Mouse (Mus musculus) lung, adult 2 months (tissue): ENCODE measurements around the gene Dcun1d4. TPM values are rescaled to one million over a fixed set of nuclear protein-coding genes. Genes with fewer than 3 reads are reported as not detected.
A peak's percentile ranks its signal among the peaks of the same experiment; 100 is the strongest.

Source experiments
- DNase-seq: peaks from one replicate; pipeline ENCODE4 v3.0.0; 2022
- H3K4me1 ChIP-seq: fragments of 200-500 bp; 2 replicates; pipeline ENCODE4 v1.6.1; 2011; ENCODE audit warnings: low read length; ENCODE audit not compliant: control insufficient read depth, insufficient read depth
- H3K4me3 ChIP-seq: fragments of 200-500 bp; replicated peaks from 2 replicates; pipeline ENCODE3; 2011; ENCODE audit warnings: low read depth, mild to moderate bottlenecking, control low read depth, low read length; ENCODE audit errors: extremely low read depth
- CTCF ChIP-seq: fragments of 200-500 bp; IDR thresholded peaks from 2 replicates; pipeline ENCODE4 v1.5.1; 2011; ENCODE audit warnings: mild to moderate bottlenecking, low read length, control low read depth; ENCODE audit not compliant: insufficient read depth
- POLR2A ChIP-seq: fragments of 200-500 bp; IDR thresholded peaks from 2 replicates; pipeline ENCODE4 v1.6.1; 2011; ENCODE audit warnings: low read depth, mild to moderate bottlenecking, control low read depth, low read length, borderline replicate concordance; ENCODE audit errors: extremely low read depth
- WGBS: fragments of 180-500 bp; shearing (Covaris S2); methylation state at CpG from one replicate; pipeline ENCODE4 v1.1.7; 2018; 5-methylcytosine and 5-hydroxymethylcytosine counted together
- polyA plus RNA-seq: library from polyadenylated mRNA; depleted of rRNA; stranded (reverse); fragments of >200 nt; gene quantifications from 2 replicates; pipeline ENCODE4 v1.2.3, GENCODE M21; 2012

The Dcun1d4 gene
- polyA plus RNA-seq, 1 experiment: 6.4 TPM

GRCm38 (mm10) chr5:73491837-73492720 is 11.3 kb downstream of the Dcun1d4 start:
- TF ChIP-seq POLR2A (peak; percentile 55; the same call in 1 of the 2 replicates), CTCF (no peak)
- Histone ChIP-seq H3K4me3 (peak overlapping the region; percentile 93), H3K4me1 (peaks cover 2% of the 10 kb centered on the region)
- DNase-seq: peak; percentile 78
- WGBS: under 1% methylated on average over 57 of the region's 59 CpGs

- WGBS: 68% methylated on average over 3 of the region's 3 CpGs
- TF ChIP-seq CTCF: no peak
- TF ChIP-seq POLR2A: no peak
- Histone ChIP-seq H3K4me1 (peaks cover 2% of the 10 kb centered on the region), H3K4me3 (no peak overlapping the region)
- DNase-seq: no peak
These were observed 16.6 kb downstream of the Dcun1d4 start for GRCm38 (mm10) chr5:73497401-73497800.

- no peak for DNase-seq
- TF ChIP-seq POLR2A (no peak), CTCF (no peak)
- H3K4me1 ChIP-seq: no peaks in the 10 kb centered on the region; the same call in 1 of the 2 replicates
- H3K4me3 ChIP-seq: no peak overlapping the region
- WGBS: 65% methylated on average over 8 of the region's 8 CpGs
These were observed 17.8 kb downstream of the Dcun1d4 start for GRCm38 (mm10) chr5:73498559-73498958.

GRCm38 (mm10) chr5:73500867-73501440 is 20.2 kb downstream of the Dcun1d4 start:
- TF ChIP-seq CTCF: no peak
- TF ChIP-seq POLR2A: no peak
- Histone ChIP-seq H3K4me1 (no peaks in the 10 kb centered on the region; the same call in 1 of the 2 replicates), H3K4me3 (no peak overlapping the region)
- WGBS: 72% methylated on average over 7 of the region's 7 CpGs
- no peak for DNase-seq

GRCm38 (mm10) chr5:73502422-73502821 is 21.6 kb downstream of the Dcun1d4 start:
- 84% methylated on average over 9 of the region's 9 CpGs for WGBS
- DNase-seq: no peak
- no peaks in the 10 kb centered on the region; the same call in 1 of the 2 replicates for H3K4me1 ChIP-seq
- TF ChIP-seq CTCF (no peak), POLR2A (no peak)
- no peak overlapping the region for H3K4me3 ChIP-seq

GRCm38 (mm10) chr5:73503015-73503757 is 22.4 kb downstream of the Dcun1d4 start:
- TF ChIP-seq CTCF: no peak
- no peak for TF ChIP-seq POLR2A
- 76% methylated on average over 12 of the region's 12 CpGs for WGBS
- DNase-seq: no peak

GRCm38 (mm10) chr5:73511074-73511473 is 30.3 kb downstream of the Dcun1d4 start:
- WGBS: 72% methylated on average over 14 of the region's 14 CpGs
- no peak for TF ChIP-seq CTCF
- TF ChIP-seq POLR2A: no peak
- no peak overlapping the region for H3K4me3 ChIP-seq
- no peak for DNase-seq
- H3K4me1 ChIP-seq: no peaks in the 10 kb centered on the region; the same call in 1 of the 2 replicates

More at GRCm38 (mm10) chr5:73503015-73503757, 22.4 kb downstream of the Dcun1d4 start:
- Histone ChIP-seq H3K4me1 (no peaks in the 10 kb centered on the region; the same call in 1 of the 2 replicates), H3K4me3 (no peak overlapping the region)

- 100% methylated on average over 1 of the region's 1 CpGs for WGBS
These were observed 31.4 kb downstream of the Dcun1d4 start for GRCm38 (mm10) chr5:73512241-73512640.

GRCm38 (mm10) chr5:73512661-73513060 is 31.9 kb downstream of the Dcun1d4 start:
- 91% methylated on average over 9 of the region's 9 CpGs for WGBS
- no peak overlapping the region for H3K4me3 ChIP-seq
- no peak for DNase-seq

More at GRCm38 (mm10) chr5:73512241-73512640, 31.4 kb downstream of the Dcun1d4 start:
- Histone ChIP-seq H3K4me1 (no peaks in the 10 kb centered on the region; the same call in 1 of the 2 replicates), H3K4me3 (no peak overlapping the region)
- DNase-seq: no peak
- TF ChIP-seq CTCF (no peak), POLR2A (no peak)

More at GRCm38 (mm10) chr5:73512661-73513060, 31.9 kb downstream of the Dcun1d4 start:
- H3K4me1 ChIP-seq: no peaks in the 10 kb centered on the region; the same call in 1 of the 2 replicates
- TF ChIP-seq CTCF (no peak), POLR2A (no peak)
